Mouse (Mus musculus) cerebellum, postnatal 36 days (tissue): ENCODE data around the gene Cops9.

ENCODE experiments used
- DNase-seq, 2 experiments: peaks; one replicate each; pipeline ENCODE4 v3.0.0; 2021 to 2022; ENCODE audit warnings: mixed read lengths in 2 of 2

Cops9 gene

GRCm38 (mm10) chr1:92646601-92647000, 4.8 kb upstream of the Cops9 start:
- DNase-seq = no peak

DNA sequence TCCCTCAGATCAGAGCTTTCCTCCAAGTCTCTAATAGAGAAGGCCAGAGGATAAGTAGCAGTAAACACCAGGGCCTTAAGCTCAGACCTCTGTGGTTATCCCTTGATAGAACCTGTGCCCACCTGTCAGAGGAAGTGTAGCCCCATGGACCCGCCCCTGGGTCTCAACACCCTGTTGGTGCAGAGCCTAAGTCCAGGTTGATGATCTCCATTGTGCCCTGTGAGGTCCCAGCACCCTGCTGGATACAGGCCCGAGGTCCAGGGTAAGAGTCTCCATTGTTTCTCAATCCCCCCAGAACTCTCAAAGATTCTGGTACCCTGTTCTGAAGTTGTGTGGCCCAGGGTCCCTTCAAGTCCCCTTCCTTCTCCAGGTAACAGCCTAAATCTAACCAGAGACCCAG, 4.3 kb upstream of the Cops9 start:
- no peak for DNase-seq

GRCm38 (mm10) chr1:92644916-92645315, 3.1 kb upstream of the Cops9 start:
- DNase-seq = no peak

DNA sequence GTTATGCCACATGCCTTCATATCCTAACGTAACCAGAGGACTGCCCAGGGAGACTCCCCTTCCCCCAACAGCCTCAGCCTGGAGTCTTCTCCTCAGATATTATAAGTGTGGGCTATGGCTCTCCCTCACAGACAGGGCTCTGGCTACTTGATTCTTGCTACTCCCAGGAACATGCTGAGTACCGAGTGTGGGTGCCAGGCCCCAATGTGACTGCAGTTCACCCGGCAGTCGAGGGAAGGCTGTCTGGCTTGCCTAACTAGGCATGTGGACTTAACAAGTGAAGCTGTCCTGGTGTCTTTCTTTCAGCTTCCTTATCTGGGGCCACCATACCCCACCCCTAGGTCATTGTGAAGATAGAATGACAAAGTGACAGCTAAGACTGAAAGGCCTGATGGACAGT, 1.9 kb upstream of the Cops9 start:
- DNase-seq = no peak

DNA sequence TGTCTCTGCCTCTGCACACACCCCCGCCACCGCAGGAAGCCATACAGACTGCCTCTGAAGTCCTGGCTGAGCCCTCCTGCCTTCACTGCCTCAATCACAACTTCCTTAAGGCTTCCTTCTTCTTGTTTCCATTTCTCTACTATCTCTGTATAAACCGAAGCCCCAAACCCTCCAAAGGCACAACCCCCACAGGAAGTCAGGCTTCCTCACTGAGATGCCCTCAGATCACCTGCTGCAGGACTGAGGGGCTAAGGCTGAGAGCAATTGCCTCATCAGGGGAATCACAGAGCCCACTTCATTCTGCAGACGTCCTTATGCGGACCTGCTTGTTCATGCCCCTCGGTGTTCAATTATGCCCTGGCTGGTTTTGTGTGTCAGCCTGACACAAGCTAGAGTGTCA, 1.4 kb downstream of the Cops9 start:
- DNase-seq = no peak

DNA sequence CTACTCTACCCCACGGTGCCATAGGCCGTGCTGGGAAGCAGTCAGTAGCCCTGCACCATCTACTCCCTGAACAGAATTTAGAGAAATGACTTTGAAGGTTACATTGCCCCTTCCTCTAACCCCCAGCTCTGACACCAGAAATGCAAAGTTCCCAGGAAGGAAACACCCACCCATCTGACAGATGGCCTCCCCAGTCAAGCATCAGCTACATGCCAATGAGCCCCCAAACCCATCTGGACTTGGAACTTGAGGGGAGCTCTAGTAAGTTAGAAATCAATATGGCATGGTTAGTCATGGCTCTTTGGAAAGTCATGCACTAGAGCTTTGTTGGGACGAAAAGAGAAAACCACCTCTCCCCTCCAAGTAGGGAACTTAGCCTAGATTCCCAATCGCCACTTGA, 3.0 kb downstream of the Cops9 start:
- DNase-seq = no peak

GRCm38 (mm10) chr1:92638181-92638580, 3.6 kb downstream of the Cops9 start:
- no peak for DNase-seq

DNA sequence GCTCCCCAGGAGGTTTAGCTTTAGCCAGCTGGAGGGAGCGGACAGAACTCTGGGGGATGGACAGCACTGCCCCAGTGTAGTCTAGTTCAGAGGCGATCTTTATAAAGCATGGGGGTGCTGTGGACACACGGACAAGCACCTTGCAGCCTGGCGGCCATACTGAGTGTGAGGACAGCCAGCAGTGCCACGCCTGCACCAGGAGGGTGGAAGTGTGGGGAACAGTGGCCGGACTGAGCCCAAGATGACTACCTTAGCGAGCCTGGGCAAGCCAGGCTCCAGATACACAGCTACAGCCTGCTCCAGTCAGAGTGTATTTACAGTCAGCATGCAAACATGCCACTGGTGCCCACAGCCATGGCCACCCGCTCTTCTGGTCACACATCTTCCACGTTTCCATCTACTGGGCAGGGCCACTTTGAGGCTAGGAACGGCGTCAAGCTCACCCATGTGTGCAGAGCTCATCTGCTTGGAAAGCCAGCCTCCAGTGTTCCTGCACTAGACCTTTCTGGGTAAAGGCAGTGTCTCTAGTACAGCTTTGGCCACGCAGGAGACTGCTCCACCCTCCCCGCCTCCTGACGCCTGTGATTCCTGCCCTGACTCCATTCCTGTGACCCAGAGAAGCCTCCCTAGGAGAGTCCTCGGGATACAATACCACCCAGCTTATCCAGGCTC, 4.1 kb downstream of the Cops9 start:
- no peak for DNase-seq

- DNase-seq = no peak
Observed at GRCm38 (mm10) chr1:92636676-92637075, 5.1 kb downstream of the Cops9 start.

GRCm38 (mm10) chr1:92636015-92636414, 5.8 kb downstream of the Cops9 start:
- no peak for DNase-seq

- DNase-seq = no peak
Observed at GRCm38 (mm10) chr1:92634976-92635599, 6.7 kb downstream of the Cops9 start.

GRCm38 (mm10) chr1:92634569-92634968, 7.2 kb downstream of the Cops9 start:
- no peak for DNase-seq

DNA sequence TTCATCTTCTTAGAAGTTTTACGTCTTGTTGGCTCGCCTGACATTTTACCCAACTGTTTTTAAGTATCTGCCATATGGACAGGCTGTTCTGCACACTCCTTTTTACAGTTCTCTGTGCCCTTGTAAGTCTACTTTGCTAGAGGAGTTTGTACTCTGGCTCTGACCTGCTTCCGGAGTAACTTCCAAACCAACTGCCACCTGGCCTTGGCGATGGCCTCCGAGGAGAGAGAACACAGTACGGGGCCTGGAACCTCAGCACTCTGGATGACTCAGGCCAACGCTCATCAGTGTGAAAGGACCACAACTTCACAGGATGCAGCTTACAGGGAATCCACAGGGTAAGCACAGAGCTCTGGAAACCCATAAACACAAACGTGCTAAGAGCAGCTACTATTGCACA, 8.1 kb downstream of the Cops9 start:
- no peak for DNase-seq

DNA sequence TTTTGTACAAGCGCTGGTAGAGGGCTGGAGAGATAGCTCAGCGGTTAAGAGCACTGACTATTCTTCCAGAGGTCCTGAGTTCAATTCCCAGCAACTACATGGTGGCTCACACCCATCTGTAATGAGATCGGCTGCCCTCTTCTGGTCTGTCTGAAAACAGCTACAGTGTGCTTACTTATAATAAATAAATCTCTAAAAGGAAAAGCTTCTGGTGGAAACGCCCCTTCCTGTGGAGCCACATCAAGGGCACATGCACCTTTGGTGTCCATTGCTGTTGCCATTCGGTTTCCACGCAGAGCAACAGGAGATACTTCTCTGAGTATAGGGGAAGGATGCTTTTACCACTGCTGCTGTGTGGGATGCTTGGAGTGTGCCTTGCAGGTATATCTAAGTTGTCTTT, 8.8 kb downstream of the Cops9 start:
- no peak for DNase-seq

DNA sequence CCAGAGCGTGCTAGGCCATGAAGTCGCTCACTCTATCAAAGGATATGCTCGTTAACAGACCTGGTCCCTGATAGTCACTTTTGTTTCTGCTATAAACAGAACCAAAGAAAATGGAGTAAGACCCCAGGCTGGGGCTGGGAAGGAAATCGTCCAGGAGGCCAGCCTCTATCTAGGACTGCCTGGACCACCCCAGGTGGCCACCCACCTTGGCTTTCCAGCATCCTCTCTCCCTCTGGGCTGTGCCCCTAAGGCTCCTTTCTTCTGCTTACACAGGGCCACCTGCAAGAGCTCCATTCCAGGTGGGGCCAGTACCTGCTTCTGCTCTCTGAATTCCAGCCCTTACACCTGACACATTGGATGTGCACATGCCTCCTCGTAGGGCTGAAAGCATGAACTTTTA, 9.6 kb downstream of the Cops9 start:
- DNase-seq = no peak

- DNase-seq = no peak
Observed at GRCm38 (mm10) chr1:92628227-92628626, 13.6 kb downstream of the Cops9 start.

DNA sequence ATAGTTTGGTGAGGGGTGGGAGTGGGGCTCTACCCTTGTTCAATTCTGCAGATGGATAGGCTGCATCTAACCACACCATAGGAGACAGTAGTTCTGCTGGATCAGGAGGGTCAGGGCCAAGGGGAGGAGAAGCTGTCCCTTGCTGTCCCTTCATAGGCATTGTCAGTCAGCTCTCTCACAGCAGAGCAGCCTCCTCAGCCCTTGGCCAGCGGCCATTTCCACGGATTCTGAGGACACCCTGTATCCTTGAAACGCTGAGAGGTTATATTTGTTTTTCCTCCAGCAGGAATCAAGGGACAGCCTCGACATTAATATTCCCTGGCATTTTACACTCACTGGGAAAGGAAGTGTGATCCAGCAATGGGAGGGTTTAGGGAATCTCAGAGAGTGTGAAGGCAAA, 23.4 kb downstream of the Cops9 start:
- no peak for DNase-seq

- no peak for DNase-seq
Observed at GRCm38 (mm10) chr1:92617488-92617887, 24.3 kb downstream of the Cops9 start, which contains the start of gene Olfr12. Olfr12 (plus strand) TSS chr1:92617788.

DNA sequence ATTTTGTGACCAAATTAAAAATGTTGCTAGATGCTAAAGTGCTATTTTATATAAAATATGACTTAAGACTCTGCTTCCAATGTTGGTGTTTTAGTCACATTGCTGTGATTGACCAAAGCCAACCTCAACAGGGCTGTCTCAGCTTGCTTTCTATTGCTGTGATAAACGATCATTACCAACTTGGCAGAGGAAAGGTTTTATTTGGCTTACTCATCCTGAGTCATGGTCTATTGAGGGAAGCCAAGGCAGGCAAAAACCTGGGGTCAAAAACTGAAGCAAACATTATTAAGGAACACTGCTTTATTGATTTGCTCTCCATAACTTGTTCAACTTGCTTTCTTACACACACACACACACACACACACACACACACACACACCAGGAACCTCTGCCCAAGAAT, 25.7 kb downstream of the Cops9 start:
- DNase-seq = no peak

DNA sequence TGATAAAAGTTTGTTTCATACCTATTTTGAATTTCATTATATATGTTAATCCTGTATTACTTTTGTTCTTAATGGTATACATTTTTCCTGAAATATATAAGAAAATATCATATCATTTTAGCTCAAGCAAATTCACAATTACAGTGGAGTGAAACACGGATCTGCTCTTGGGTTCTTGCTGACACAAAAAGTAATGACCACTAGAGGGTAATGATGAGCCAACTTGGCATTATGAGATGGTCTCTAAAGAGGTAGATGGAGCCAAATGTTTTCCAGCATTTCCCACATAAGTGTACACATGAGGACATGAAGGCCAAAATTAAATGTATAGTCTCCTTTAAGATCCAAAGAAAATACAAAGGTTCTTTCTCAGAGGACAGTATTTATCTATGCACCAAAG, 27.3 kb downstream of the Cops9 start:
- no peak for DNase-seq

DNA sequence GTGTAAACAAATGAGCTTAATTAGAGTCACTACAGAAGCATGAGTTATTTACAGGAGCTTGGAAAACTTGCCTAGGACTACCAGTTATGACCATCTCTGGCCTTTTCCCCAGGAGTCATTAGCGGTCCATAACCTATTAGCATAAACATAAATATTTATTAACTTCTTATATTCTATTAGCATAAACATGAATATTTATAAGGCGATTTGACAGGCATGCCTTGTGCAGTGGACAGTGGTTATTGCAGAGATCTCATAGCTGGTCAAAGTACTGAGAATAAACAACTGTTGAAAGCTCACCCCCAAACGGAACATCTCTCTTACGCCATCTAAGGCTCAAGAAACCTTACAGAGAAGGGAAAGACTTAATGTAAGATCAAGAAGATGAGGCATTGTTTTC, 28.6 kb downstream of the Cops9 start:
- no peak for DNase-seq

GRCm38 (mm10) chr1:92611008-92611407, 30.8 kb downstream of the Cops9 start:
- DNase-seq = peak; percentile 43 to 75

DNA sequence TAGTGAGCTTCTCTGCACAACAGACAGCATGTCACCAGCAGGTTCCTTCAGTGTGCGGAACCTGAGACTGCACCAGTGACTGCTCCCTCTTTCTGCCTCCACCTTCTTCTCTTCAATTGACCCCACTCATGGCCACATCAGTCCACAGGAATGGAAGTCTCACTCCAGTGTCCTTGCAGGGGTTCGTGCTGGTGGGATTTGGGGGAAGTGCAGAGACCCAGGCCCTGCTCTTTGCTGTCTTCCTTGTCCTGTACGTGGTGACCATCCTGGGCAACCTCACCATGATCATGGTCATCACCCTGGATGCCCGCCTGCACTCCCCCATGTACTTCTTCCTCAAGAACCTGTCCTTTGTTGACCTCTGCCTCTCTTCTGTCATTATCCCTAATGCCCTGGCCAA, 34.1 kb downstream of the Cops9 start:
- no peak for DNase-seq

GRCm38 (mm10) chr1:92605482-92605881, 36.3 kb downstream of the Cops9 start, which contains the start of gene Olfr1410:
Olfr1410 (plus strand) TSS chr1:92605782.
- no peak for DNase-seq

GRCm38 (mm10) chr1:92596019-92596418, 45.8 kb downstream of the Cops9 start:
- DNase-seq = no peak
